Mouse (Mus musculus): ENCODE measurements at regions not wholly inside any gene's neighbourhood (a gene's known extent, or its start where the extent isn't known, plus 50 kb on each side); places are given as distances from the start of the nearest gene placed in this dataset.

- TF ChIP-seq POLR2A (IDR thresholded peaks at IDR 0.05; ENCODE audit: insufficient read depth, low read depth, low read length) (no peak), CTCF (IDR thresholded peaks at IDR 0.05; ENCODE audit: insufficient read depth, low read depth, low read length) (no peak)
Measured at GRCm38 (mm10) chr5:119361406-119362044, 308.9 kb upstream of the Tbx3 start.
